Mouse (Mus musculus): ENCODE results near the gene Sugt1. TPM values are rescaled to one million over a fixed set of nuclear protein-coding genes. Genes with fewer than 3 reads are reported as not detected.
A peak's percentile ranks its signal among the peaks of the same experiment; 100 is the strongest.

Gene Sugt1
- polyA plus RNA-seq (2014; fragmentation: Nextera tagmentation; extraction: Ambion mirVana) = 121 and 127 TPM in 2 replicates

GRCm38 (mm10) chr14:79587139-79587851 lies at the start of gene Sugt1:
TSS of gene Sugt1 (plus strand) at chr14:79587691.
- H3K27ac ChIP-seq (ENCODE audit: low read length) = peak within 1 kb of the TSS; percentile 87
- no peaks in the 10 kb centered on the region for H3K36me3 ChIP-seq (ENCODE audit: control insufficient read depth, insufficient read depth, low read length)
- H3K9me3 ChIP-seq (ENCODE audit: control insufficient read depth, low read depth, low read length) = no peaks in the 10 kb centered on the region
- peak; percentile 98 for ATAC-seq (ENCODE audit: insufficient number of reproducible peaks, insufficient read depth, low FRiP score, low read depth)
- WGBS = under 1% methylated on average over 60 of the region's 60 CpGs
- no peaks in the 10 kb centered on the region for H3K27me3 ChIP-seq (ENCODE audit: control insufficient read depth, insufficient read depth, low read length)
- peak within 1 kb of the TSS; percentile 71 for H3K9ac ChIP-seq (replicated peaks; ENCODE audit: low read depth, low read length)
- H3K4me1 ChIP-seq (ENCODE audit: control insufficient read depth, insufficient read depth, low read length) = 0 out of 2 replicates have a peak, but pooled peaks cover 9% of the 10 kb centered on the region
- H3K4me2 ChIP-seq (replicated peaks; ENCODE audit: low read depth, low read length) = peak within 1 kb of the TSS; percentile 86
- peak within 1 kb of the TSS; percentile 70 for H3K4me3 ChIP-seq (ENCODE audit: low read depth, low read length)

GRCm38 (mm10) chr14:79537921-79538320 lies 49.6 kb upstream of the Sugt1 start:
- H3K27me3 ChIP-seq (ENCODE audit: control insufficient read depth, insufficient read depth, low read length) = no peaks in the 10 kb centered on the region
- no peaks in the 10 kb centered on the region for H3K4me1 ChIP-seq (ENCODE audit: control insufficient read depth, insufficient read depth, low read length)
- no peak for ATAC-seq (ENCODE audit: insufficient number of reproducible peaks, insufficient read depth, low FRiP score, low read depth)
- no peaks in the 10 kb centered on the region for H3K9me3 ChIP-seq (ENCODE audit: control insufficient read depth, low read depth, low read length)
- H3K27ac ChIP-seq (ENCODE audit: low read length) = no peak overlapping the region
- H3K36me3 ChIP-seq (ENCODE audit: control insufficient read depth, insufficient read depth, low read length) = no peaks in the 10 kb centered on the region
- H3K4me3 ChIP-seq (ENCODE audit: low read depth, low read length) = no peak overlapping the region
- H3K4me2 ChIP-seq (replicated peaks; ENCODE audit: low read depth, low read length) = no peak overlapping the region
- no peak overlapping the region for H3K9ac ChIP-seq (replicated peaks; ENCODE audit: low read depth, low read length)

- Histone ChIP-seq H3K27ac (ENCODE audit: low read length) (no peak overlapping the region), H3K27me3 (ENCODE audit: control insufficient read depth, insufficient read depth, low read length) (no peaks in the 10 kb centered on the region), H3K9ac (replicated peaks; ENCODE audit: low read depth, low read length) (no peak overlapping the region), H3K36me3 (ENCODE audit: control insufficient read depth, insufficient read depth, low read length) (no peaks in the 10 kb centered on the region), H3K4me2 (replicated peaks; ENCODE audit: low read depth, low read length) (no peak overlapping the region), H3K9me3 (ENCODE audit: control insufficient read depth, low read depth, low read length) (no peaks in the 10 kb centered on the region), H3K4me1 (ENCODE audit: control insufficient read depth, insufficient read depth, low read length) (no peaks in the 10 kb centered on the region), H3K4me3 (ENCODE audit: low read depth, low read length) (no peak overlapping the region)
- no peak for ATAC-seq (ENCODE audit: insufficient number of reproducible peaks, insufficient read depth, low FRiP score, low read depth)
Measured at GRCm38 (mm10) chr14:79541606-79542005, 45.9 kb upstream of the Sugt1 start.

GRCm38 (mm10) chr14:79549343-79549742 lies 38.1 kb upstream of the Sugt1 start:
- 39% methylated on average over 7 of the region's 7 CpGs for WGBS
- Histone ChIP-seq H3K4me2 (replicated peaks; ENCODE audit: low read depth, low read length) (no peak overlapping the region), H3K4me3 (ENCODE audit: low read depth, low read length) (no peak overlapping the region), H3K9me3 (ENCODE audit: control insufficient read depth, low read depth, low read length) (no peaks in the 10 kb centered on the region), H3K9ac (replicated peaks; ENCODE audit: low read depth, low read length) (no peak overlapping the region), H3K27me3 (ENCODE audit: control insufficient read depth, insufficient read depth, low read length) (no peaks in the 10 kb centered on the region), H3K4me1 (ENCODE audit: control insufficient read depth, insufficient read depth, low read length) (no peaks in the 10 kb centered on the region), H3K36me3 (ENCODE audit: control insufficient read depth, insufficient read depth, low read length) (no peaks in the 10 kb centered on the region), H3K27ac (ENCODE audit: low read length) (peak overlapping the region; percentile 33; the same call in 1 of the 2 replicates)
- ATAC-seq (ENCODE audit: insufficient number of reproducible peaks, insufficient read depth, low FRiP score, low read depth) = peak; percentile 65; the same call in 1 of the 2 replicates

- no peak for ATAC-seq (ENCODE audit: insufficient number of reproducible peaks, insufficient read depth, low FRiP score, low read depth)
Measured at GRCm38 (mm10) chr14:79551929-79552328, 35.6 kb upstream of the Sugt1 start.

GRCm38 (mm10) chr14:79552854-79553253 lies 34.6 kb upstream of the Sugt1 start:
- ATAC-seq (ENCODE audit: insufficient number of reproducible peaks, insufficient read depth, low FRiP score, low read depth) = no peak

More at GRCm38 (mm10) chr14:79551929-79552328, 35.6 kb upstream of the Sugt1 start:
- Histone ChIP-seq H3K4me3 (ENCODE audit: low read depth, low read length) (no peak overlapping the region), H3K9ac (replicated peaks; ENCODE audit: low read depth, low read length) (no peak overlapping the region), H3K4me2 (replicated peaks; ENCODE audit: low read depth, low read length) (no peak overlapping the region), H3K4me1 (ENCODE audit: control insufficient read depth, insufficient read depth, low read length) (no peaks in the 10 kb centered on the region), H3K9me3 (ENCODE audit: control insufficient read depth, low read depth, low read length) (no peaks in the 10 kb centered on the region), H3K27me3 (ENCODE audit: control insufficient read depth, insufficient read depth, low read length) (no peaks in the 10 kb centered on the region), H3K36me3 (ENCODE audit: control insufficient read depth, insufficient read depth, low read length) (no peaks in the 10 kb centered on the region), H3K27ac (ENCODE audit: low read length) (no peak overlapping the region)
- 87% methylated on average over 2 of the region's 2 CpGs for WGBS

GRCm38 (mm10) chr14:79557796-79558195 lies 29.7 kb upstream of the Sugt1 start:
- no peaks in the 10 kb centered on the region for H3K9me3 ChIP-seq (ENCODE audit: control insufficient read depth, low read depth, low read length)

More at GRCm38 (mm10) chr14:79552854-79553253, 34.6 kb upstream of the Sugt1 start:
- Histone ChIP-seq H3K36me3 (ENCODE audit: control insufficient read depth, insufficient read depth, low read length) (no peaks in the 10 kb centered on the region), H3K27me3 (ENCODE audit: control insufficient read depth, insufficient read depth, low read length) (no peaks in the 10 kb centered on the region), H3K27ac (ENCODE audit: low read length) (no peak overlapping the region), H3K4me1 (ENCODE audit: control insufficient read depth, insufficient read depth, low read length) (peaks cover 6% of the 10 kb centered on the region; the same call in 1 of the 2 replicates), H3K9me3 (ENCODE audit: control insufficient read depth, low read depth, low read length) (no peaks in the 10 kb centered on the region), H3K9ac (replicated peaks; ENCODE audit: low read depth, low read length) (no peak overlapping the region), H3K4me3 (ENCODE audit: low read depth, low read length) (no peak overlapping the region), H3K4me2 (replicated peaks; ENCODE audit: low read depth, low read length) (no peak overlapping the region)
- 100% methylated on average over 1 of the region's 1 CpGs for WGBS

GRCm38 (mm10) chr14:79562745-79563144 lies 24.7 kb upstream of the Sugt1 start:
- WGBS = 17% methylated on average over 5 of the region's 5 CpGs
- Histone ChIP-seq H3K9me3 (ENCODE audit: control insufficient read depth, low read depth, low read length) (no peaks in the 10 kb centered on the region), H3K4me3 (ENCODE audit: low read depth, low read length) (no peak overlapping the region), H3K9ac (replicated peaks; ENCODE audit: low read depth, low read length) (no peak overlapping the region), H3K4me1 (ENCODE audit: control insufficient read depth, insufficient read depth, low read length) (no peaks in the 10 kb centered on the region; the same call in 1 of the 2 replicates), H3K36me3 (ENCODE audit: control insufficient read depth, insufficient read depth, low read length) (peaks cover 18% of the 10 kb centered on the region), H3K27ac (ENCODE audit: low read length) (no peak overlapping the region), H3K4me2 (replicated peaks; ENCODE audit: low read depth, low read length) (no peak overlapping the region), H3K27me3 (ENCODE audit: control insufficient read depth, insufficient read depth, low read length) (no peaks in the 10 kb centered on the region)
- ATAC-seq (ENCODE audit: insufficient number of reproducible peaks, insufficient read depth, low FRiP score, low read depth) = 0 out of 2 replicates have a peak, but pooled peaks have one; percentile 23

More at GRCm38 (mm10) chr14:79557796-79558195, 29.7 kb upstream of the Sugt1 start:
- Histone ChIP-seq H3K4me2 (replicated peaks; ENCODE audit: low read depth, low read length) (no peak overlapping the region), H3K4me3 (ENCODE audit: low read depth, low read length) (no peak overlapping the region), H3K36me3 (ENCODE audit: control insufficient read depth, insufficient read depth, low read length) (peaks cover 4% of the 10 kb centered on the region; the same call in 1 of the 2 replicates), H3K4me1 (ENCODE audit: control insufficient read depth, insufficient read depth, low read length) (peaks cover 6% of the 10 kb centered on the region), H3K27ac (ENCODE audit: low read length) (no peak overlapping the region), H3K9ac (replicated peaks; ENCODE audit: low read depth, low read length) (no peak overlapping the region), H3K27me3 (ENCODE audit: control insufficient read depth, insufficient read depth, low read length) (no peaks in the 10 kb centered on the region)
- ATAC-seq (ENCODE audit: insufficient number of reproducible peaks, insufficient read depth, low FRiP score, low read depth) = no peak
- 69% methylated on average over 1 of the region's 1 CpGs for WGBS
